Mouse (Mus musculus) fibroblast of lung, adult 2 months (primary cell): Measurements from ENCODE around the gene Olfr99.
"Not testable (repeated sequence)": the region's sequence is repeated elsewhere in the genome, so short reads cannot be mapped to it uniquely, and the experiment has no call there.

Experiments used
- DNase-seq: peaks from one replicate; pipeline ENCODE4 v3.0.0-alpha.2; 2011; ENCODE audit warnings: low read depth

Gene Olfr99

GRCm38 (mm10) chr17:37283360-37283759 lies at the start of gene Olfr99:
Olfr99 (minus strand) TSS chr17:37283460.
- DNase-seq, result no peak

- DNase-seq, result no peak
Observed at GRCm38 (mm10) chr17:37316954-37317353, 33.7 kb upstream of the Olfr99 start, which contains the start of gene Olfr102. Olfr102 (minus strand) TSS chr17:37317054.

GRCm38 (mm10) chr17:37310146-37310699 lies 27.0 kb upstream of the Olfr99 start:
- DNase-seq, result no peak

- no peak for DNase-seq
Observed at GRCm38 (mm10) chr17:37308483-37308882, 25.2 kb upstream of the Olfr99 start.

- no peak for DNase-seq
Observed at GRCm38 (mm10) chr17:37304213-37304612, 21.0 kb upstream of the Olfr99 start, which contains the start of gene Olfr101. Olfr101 (minus strand) TSS chr17:37304313.

- DNase-seq, result no peak
Observed at GRCm38 (mm10) chr17:37280331-37280730, 2.9 kb downstream of the Olfr99 start.

GRCm38 (mm10) chr17:37276573-37276972 lies 6.7 kb downstream of the Olfr99 start:
- DNase-seq, result no peak

GRCm38 (mm10) chr17:37275626-37276248 lies 7.5 kb downstream of the Olfr99 start:
- no peak for DNase-seq

GRCm38 (mm10) chr17:37270702-37271092 lies 12.6 kb downstream of the Olfr99 start:
- no peak for DNase-seq

- DNase-seq, result peak; percentile 80
Observed at GRCm38 (mm10) chr17:37270058-37270701, 13.1 kb downstream of the Olfr99 start, which contains the start of gene H2-M3. H2-M3 (plus strand) TSS chr17:37270220.

GRCm38 (mm10) chr17:37263626-37264025 lies 19.6 kb downstream of the Olfr99 start, which contains the start of gene Olfr98:
Olfr98 (minus strand) TSS chr17:37263749.
- DNase-seq, result no peak

GRCm38 (mm10) chr17:37250544-37250943 lies 32.7 kb downstream of the Olfr99 start:
- no peak for DNase-seq

- no peak for DNase-seq
Observed at GRCm38 (mm10) chr17:37249460-37249859, 33.8 kb downstream of the Olfr99 start.

- peak; percentile 27 for DNase-seq
Observed at GRCm38 (mm10) chr17:37246715-37247114, 36.5 kb downstream of the Olfr99 start.

GRCm38 (mm10) chr17:37242198-37242597 lies 41.1 kb downstream of the Olfr99 start:
- no peak for DNase-seq

GRCm38 (mm10) chr17:37237230-37237629 lies 46.0 kb downstream of the Olfr99 start, which contains the start of gene Olfr97:
Olfr97 (minus strand) TSS chr17:37237330.
- not testable (repeated sequence) for DNase-seq
